Mouse (Mus musculus): ENCODE measurements around the gene Olfr487. TPM values are rescaled to one million over a fixed set of nuclear protein-coding genes. Genes with fewer than 3 reads are reported as not detected.
"Not testable (repeated sequence)": the region's sequence is repeated elsewhere in the genome, so short reads cannot be mapped to it uniquely, and the experiment has no call there.

Gene Olfr487
- total RNA-seq (2021): not detected in 2 replicates
- long read RNA-seq, experiment 1: 0 reads
- long read RNA-seq, experiment 2: 0 reads

DNA sequence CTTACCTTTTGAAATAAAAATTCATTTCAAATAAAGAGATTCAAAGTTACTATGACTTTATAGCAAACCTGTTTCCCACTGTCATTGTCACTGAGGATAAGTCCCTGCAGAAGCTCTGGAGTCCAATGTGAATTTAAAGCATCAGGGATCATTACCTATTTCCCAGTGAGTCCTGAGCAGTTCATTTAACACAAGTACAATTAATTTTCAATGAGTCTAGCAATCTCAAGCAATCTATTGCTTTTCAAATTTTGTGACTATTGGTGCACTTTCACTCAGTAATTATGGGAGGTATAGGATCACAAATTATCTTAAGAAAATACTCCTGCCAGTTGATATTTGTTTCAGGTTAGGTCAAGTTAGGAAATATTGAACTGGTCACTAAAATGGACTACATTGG is at the start of gene Olfr487:
TSS of gene Olfr487 (minus strand) at position 101 of the 400 bp plus-strand sequence.
- not testable (repeated sequence) for DNase-seq

DNA sequence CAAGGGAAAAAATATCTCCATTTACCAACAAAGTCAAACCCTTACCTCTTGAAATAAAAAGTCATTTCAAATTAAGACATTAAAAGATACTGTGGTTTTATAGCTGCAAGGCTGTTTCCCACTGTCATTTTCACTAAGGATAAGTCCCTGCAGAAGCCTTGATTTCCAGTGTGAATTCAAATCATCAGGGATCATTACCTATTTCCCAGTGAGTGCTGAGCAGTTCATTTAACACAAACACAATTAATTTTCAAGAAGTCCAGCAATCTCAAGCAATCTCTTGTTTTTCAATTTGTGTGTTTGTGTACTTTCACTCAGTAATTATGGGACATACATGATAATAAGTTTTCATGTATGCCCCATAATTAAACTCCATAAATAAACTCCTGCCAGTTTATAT is 43.8 kb upstream of the Olfr487 start, which contains the start of gene Olfr488:
TSS of gene Olfr488 (minus strand) at position 101 of the 400 bp plus-strand sequence.
- DNase-seq: no peak

DNA sequence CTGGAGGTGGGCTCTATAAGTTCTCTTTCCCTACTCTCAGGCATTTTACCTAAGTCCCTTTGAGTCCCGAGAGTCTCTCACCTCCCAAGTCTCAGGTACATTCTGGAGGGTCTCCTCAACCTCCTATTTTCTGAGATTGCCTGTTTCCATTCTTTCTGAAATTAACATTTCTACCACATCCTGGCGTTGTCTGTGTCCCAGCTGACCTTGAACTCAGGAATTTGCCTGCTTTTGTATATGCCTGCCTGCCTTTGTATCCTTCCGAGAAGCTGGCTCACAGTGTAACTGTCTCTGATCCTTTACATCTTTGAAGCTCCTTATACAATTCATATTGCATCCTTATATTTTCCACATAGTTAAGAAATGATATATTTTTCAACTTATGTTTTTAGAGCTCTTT is 19.1 kb upstream of the Olfr487 start:
- DNase-seq: no peak

DNA sequence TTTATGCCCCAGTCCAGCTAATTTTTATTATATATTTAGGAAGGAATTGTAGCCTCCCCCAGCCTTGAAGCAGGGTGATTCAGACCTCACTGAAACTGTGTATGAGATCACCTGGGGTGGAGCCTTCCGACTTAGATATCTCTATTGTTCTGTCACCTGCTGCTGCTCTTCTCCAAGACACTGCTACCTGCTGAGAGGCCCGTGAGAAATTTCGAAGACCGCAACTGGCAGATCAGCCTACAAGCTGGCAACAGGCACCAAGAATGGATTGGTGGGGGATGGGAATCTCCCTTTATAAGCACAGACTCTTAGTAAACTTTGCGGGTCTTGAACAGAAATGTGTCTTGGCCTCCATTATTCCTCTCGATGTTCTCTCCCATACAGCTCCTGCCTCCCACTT is 17.5 kb downstream of the Olfr487 start:
- DNase-seq: no peak

DNA sequence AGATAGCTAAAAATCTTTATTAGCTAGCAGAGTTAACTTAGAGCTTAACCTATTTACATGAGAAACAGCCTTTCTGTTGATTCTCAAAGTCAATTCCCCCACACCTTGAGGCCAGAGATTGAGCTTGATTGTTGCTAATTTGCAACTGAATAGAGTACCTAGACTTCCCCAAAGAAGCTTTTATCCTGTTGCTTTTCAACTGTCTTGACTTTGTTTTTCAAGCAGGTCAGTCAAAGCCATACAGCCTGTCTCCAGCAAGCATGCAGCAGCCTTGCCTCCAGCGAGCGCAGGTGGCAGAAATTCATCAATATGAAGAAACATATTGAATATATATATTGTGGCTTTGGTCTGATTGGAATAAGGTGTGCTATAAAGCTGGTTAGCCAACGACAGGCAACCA is 18.1 kb downstream of the Olfr487 start:
- not testable (repeated sequence) for DNase-seq

DNA sequence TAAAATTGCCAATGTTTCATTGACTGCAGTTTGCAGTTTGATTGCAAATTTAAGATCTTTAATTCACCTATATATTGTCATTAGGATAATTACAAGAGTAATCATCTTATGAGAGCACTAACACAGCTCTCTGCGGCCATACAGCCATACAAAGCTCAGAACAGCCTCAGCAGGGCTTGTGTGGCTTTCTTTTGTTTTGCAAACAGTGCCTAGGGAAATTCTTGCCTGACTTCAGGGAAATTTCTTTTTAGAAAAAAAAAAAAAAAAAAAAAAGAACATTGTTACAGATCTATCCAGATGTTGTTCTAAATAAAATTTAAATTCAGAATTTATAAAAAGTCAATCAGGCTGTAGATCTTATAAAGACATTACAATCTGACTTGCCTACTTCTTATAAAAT is 21.7 kb downstream of the Olfr487 start:
- DNase-seq: not testable (repeated sequence)

DNA sequence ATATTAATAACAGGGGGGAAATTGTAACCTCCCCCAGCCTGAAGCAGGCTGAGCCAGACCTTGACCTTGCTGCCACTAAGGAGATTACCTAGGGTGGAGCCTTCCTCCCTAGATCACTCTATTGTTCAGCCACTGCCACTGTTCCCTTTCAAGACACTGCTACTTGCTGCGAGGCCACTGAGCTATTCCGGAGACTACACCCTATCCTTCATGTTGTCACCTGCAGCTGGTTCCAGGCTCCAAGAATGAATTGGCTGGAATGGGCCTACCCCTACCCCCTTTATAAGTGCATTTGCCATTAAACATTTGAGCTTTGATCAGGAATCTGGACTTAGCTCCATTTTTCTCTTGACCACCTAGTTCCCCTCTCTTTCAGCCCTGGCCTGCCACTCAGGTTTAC is 23.2 kb downstream of the Olfr487 start:
- DNase-seq: not testable (repeated sequence)

DNA sequence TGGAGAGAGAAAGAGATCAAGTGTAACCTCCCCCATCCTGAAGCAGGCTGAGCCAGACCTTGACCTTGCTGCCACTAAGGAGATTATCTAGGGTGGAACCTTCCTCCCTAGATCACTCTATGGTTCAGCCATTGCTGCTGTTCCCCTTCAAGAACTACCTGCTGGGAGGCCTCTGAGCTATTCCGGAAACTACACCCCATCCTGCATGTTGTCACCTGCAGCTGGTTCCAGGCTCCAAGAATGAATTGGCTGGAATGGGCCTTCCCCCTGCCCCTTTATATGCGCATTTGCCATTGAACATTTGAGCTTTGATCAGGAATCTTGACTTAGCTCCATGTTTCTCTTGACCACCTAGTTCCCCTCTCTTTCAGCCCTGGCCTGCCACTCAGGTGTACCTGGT is 29.2 kb downstream of the Olfr487 start:
- not testable (repeated sequence) for DNase-seq

DNA sequence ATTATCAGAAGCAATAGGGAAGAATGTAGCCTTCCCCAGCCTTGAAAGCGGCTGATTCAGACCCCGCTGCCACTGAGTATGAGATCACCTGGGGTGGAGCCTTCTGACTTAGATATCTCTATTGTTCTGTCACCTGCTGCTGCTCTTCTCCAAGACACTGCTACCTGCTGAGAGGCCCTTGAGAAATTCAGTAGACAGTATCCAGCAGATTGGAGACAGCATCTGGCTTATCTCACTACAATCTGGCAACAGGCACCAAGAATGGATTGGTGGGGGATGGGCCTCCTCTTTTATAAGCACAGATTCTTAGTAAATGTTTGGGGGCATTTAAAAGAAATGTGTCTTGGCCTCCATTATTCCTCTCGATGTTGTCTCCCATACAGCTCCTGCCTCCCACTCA is 30.0 kb downstream of the Olfr487 start:
- DNase-seq: not testable (repeated sequence)

DNA sequence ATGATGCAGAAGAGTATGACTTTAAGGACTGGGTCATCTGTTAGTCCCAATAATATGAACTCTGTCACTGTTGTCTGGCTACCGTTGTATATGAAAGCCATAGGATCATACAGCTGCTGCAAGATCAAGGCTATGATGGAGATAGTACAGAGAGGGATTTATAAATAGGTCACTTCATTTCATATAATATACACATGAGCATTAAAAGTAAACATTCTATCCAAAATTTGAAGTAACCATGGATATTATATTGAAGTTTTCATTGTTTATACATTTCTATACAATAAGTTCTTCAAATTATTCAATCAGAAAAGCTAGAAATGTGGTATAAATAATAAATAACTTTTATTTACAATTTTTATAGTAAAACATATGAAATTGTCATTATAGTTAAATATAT is 41.8 kb downstream of the Olfr487 start, which contains the start of gene Olfr486:
TSS of gene Olfr486 (minus strand) at position 101 of the 400 bp plus-strand sequence.
- DNase-seq: not testable (repeated sequence)

DNA sequence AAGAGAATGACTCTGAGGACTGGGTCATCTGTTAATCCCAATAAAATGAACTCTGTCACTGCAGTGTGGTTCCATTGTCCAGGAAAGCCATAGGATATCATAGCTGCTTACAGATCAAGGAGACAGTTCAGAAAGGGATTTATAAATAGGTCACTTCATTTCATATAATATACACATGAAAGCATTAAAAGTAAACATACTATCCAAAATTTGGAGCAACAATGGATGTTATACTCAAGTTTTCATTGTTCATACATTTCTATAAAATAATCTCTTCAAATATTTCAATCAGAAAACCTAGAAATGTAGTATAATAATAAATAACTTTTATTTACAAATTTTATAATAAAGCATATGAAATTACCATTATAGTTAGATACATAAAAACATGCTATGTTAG is 54.7 kb downstream of the Olfr487 start, which contains the start of gene Olfr485:
TSS of gene Olfr485 (minus strand) at position 101 of the 400 bp plus-strand sequence.
- no peak for DNase-seq

Other genes starting within 250 kb of the Olfr487 start
- gene Olfr476, start 249.8 kb downstream of the Olfr487 start, total RNA-seq (2021): not detected in 2 replicates
- gene Olfr477, start 227.9 kb downstream of the Olfr487 start, total RNA-seq (2021): not detected in 2 replicates
- not detected in 2 replicates for gene Olfr478, start 180.6 kb downstream of the Olfr487 start, total RNA-seq (2021)
- not detected in 2 replicates for gene Olfr479, start 163.9 kb downstream of the Olfr487 start, total RNA-seq (2021)
- not detected in 2 replicates for gene Olfr480, start 147.3 kb downstream of the Olfr487 start, total RNA-seq (2021)
- gene Olfr481, start 134.8 kb downstream of the Olfr487 start, total RNA-seq (2021): not detected in 2 replicates
- gene Olfr482, start 117.0 kb downstream of the Olfr487 start, total RNA-seq (2021): 1.7 and 2.4 TPM in 2 replicates
- gene Olfr483, start 113.8 kb downstream of the Olfr487 start, total RNA-seq (2021): not detected in 2 replicates
- not detected in 2 replicates for gene Olfr484, start 87.2 kb downstream of the Olfr487 start, total RNA-seq (2021)
- not detected in 2 replicates for gene Olfr485, start 54.8 kb downstream of the Olfr487 start, total RNA-seq (2021)
- not detected in 2 replicates for gene Olfr486, start 41.9 kb downstream of the Olfr487 start, total RNA-seq (2021)
- not detected in 2 replicates for gene Olfr488, start 43.7 kb upstream of the Olfr487 start, total RNA-seq (2021)
- gene Olfr490, start 74.3 kb upstream of the Olfr487 start, total RNA-seq (2021): not detected in 2 replicates
- not detected in 2 replicates for gene Olfr491, start 98.8 kb upstream of the Olfr487 start, total RNA-seq (2021)
- not detected in 2 replicates for gene Olfr492, start 109.0 kb upstream of the Olfr487 start, total RNA-seq (2021)
- not detected in 2 replicates for gene Olfr493, start 132.3 kb upstream of the Olfr487 start, total RNA-seq (2021)
- not detected in 2 replicates for gene Olfr494, start 150.7 kb upstream of the Olfr487 start, total RNA-seq (2021)
- not detected in 2 replicates for gene Olfr495, start 178.5 kb upstream of the Olfr487 start, total RNA-seq (2021)
- not detected in 2 replicates for gene Olfr497, start 205.8 kb upstream of the Olfr487 start, total RNA-seq (2021)

All from adrenal gland, postnatal 14 days (tissue).